Mouse (Mus musculus): ENCODE results near the gene Arhgef18.

- TF ChIP-seq CTCF (IDR thresholded peaks at IDR 0.05; ENCODE audit: borderline replicate concordance, insufficient read depth, low read length): no peak
- TF ChIP-seq POLR2A (IDR thresholded peaks at IDR 0.05; ENCODE audit: low read depth, low read length): no peak
Measured at GRCm38 (mm10) chr8:3463248-3463647, 70.4 kb downstream of the Arhgef18 start.

Measured in embryonic fibroblast, embryonic 13.5 days (primary cell).